Mouse (Mus musculus) cerebellum, postnatal 14 days (tissue): Measurements from ENCODE around the gene Fgd2.
"Not testable (repeated sequence)": the region's sequence is repeated elsewhere in the genome, so short reads cannot be mapped to it uniquely, and the experiment has no call there.

Source experiments
- DNase-seq, 2 experiments: peaks; one replicate each; pipeline ENCODE4 v3.0.0; 2021; ENCODE audit warnings: mixed read lengths in 2 of 2

Gene Fgd2

GRCm38 (mm10) chr17:29337979-29338823 lies 22.5 kb upstream of the Fgd2 start:
- peak; percentile 56 to 60 for DNase-seq

- DNase-seq: peak; percentile 56 to 64
These were observed 21.4 kb upstream of the Fgd2 start for GRCm38 (mm10) chr17:29339170-29339768.

- no peak for DNase-seq
These were observed 20.1 kb upstream of the Fgd2 start for GRCm38 (mm10) chr17:29340406-29341261.

- peak in 1 of 2 experiments; percentile 26 for DNase-seq
These were observed 19.1 kb upstream of the Fgd2 start for GRCm38 (mm10) chr17:29341591-29342003.

- DNase-seq: peak in 1 of 2 experiments; percentile 29
These were observed 18.5 kb upstream of the Fgd2 start for GRCm38 (mm10) chr17:29342010-29342910.

- no peak for DNase-seq
These were observed 17.5 kb upstream of the Fgd2 start for GRCm38 (mm10) chr17:29343241-29343640.

GRCm38 (mm10) chr17:29345272-29345671 lies 15.4 kb upstream of the Fgd2 start:
- DNase-seq: no peak

GRCm38 (mm10) chr17:29346496-29347125 lies 14.1 kb upstream of the Fgd2 start:
- peak; percentile 65 to 69 for DNase-seq

- DNase-seq: peak; percentile 43 to 77
These were observed 13.5 kb upstream of the Fgd2 start for GRCm38 (mm10) chr17:29347126-29347644.

- DNase-seq: peak; percentile 98 to 99
These were observed 13.0 kb upstream of the Fgd2 start, which contains the start of gene Mtch1 for GRCm38 (mm10) chr17:29347645-29348256. Gene Mtch1, minus strand, starts transcription at chr17:29347934.

GRCm38 (mm10) chr17:29348996-29349395 lies 11.7 kb upstream of the Fgd2 start:
- peak in 1 of 2 experiments; percentile 51 for DNase-seq

GRCm38 (mm10) chr17:29351056-29351455 lies 9.7 kb upstream of the Fgd2 start:
- DNase-seq: not testable (repeated sequence)

- peak in 1 of 2 experiments; percentile 51 for DNase-seq
These were observed 5.3 kb upstream of the Fgd2 start for GRCm38 (mm10) chr17:29355461-29355840.

GRCm38 (mm10) chr17:29355841-29356478 lies 4.8 kb upstream of the Fgd2 start:
- DNase-seq: peak; percentile 75 to 82

- peak; percentile 84 to 89 for DNase-seq
These were observed 4.2 kb upstream of the Fgd2 start for GRCm38 (mm10) chr17:29356479-29356856.

GRCm38 (mm10) chr17:29356882-29357281 lies 3.8 kb upstream of the Fgd2 start:
- no peak for DNase-seq

- no peak for DNase-seq
These were observed 1.8 kb upstream of the Fgd2 start for GRCm38 (mm10) chr17:29358928-29359327.

- DNase-seq: no peak
These were observed 1.4 kb downstream of the Fgd2 start for GRCm38 (mm10) chr17:29361982-29362691.

GRCm38 (mm10) chr17:29363109-29363508 lies 2.4 kb downstream of the Fgd2 start:
- no peak for DNase-seq
